Mouse (Mus musculus) layer of hippocampus, postnatal 14 days (tissue): ENCODE measurements around the gene Krt82. TPM values are rescaled to one million over a fixed set of nuclear protein-coding genes. Genes with fewer than 3 reads are reported as not detected.

Experiments
- DNase-seq, 2 experiments: peaks; one replicate each; pipeline ENCODE4 v3.0.0; 2021 to 2022; ENCODE audit warnings: low spot score in 2 of 2, mixed read lengths in 1 of 2
- long read RNA-seq, 2 experiments: library from polyadenylated mRNA; stranded (forward); transcript quantifications; one replicate each; pipeline ENCODE4 v2.0.0; 2021
- total RNA-seq, 2 experiments: library from RNA; stranded (reverse); gene quantifications; 2 replicates each; pipeline ENCODE4 v1.2.3; 2021

Krt82 gene
- total RNA-seq = not detected
- long read RNA-seq, experiment 1 = 0 reads
- long read RNA-seq, experiment 2 = 0 reads

- DNase-seq = no peak
These were observed at the start of gene Krt82 for GRCm38 (mm10) chr15:101550567-101550966. TSS of gene Krt82 (minus strand) at chr15:101550667.

GRCm38 (mm10) chr15:101599123-101599522 lies 48.7 kb upstream of the Krt82 start:
- DNase-seq = no peak

GRCm38 (mm10) chr15:101588216-101588615 lies 37.7 kb upstream of the Krt82 start:
- no peak for DNase-seq

GRCm38 (mm10) chr15:101584456-101584855 lies 34.0 kb upstream of the Krt82 start:
- DNase-seq = no peak

- no peak for DNase-seq
These were observed 32.9 kb upstream of the Krt82 start for GRCm38 (mm10) chr15:101583211-101583965.

- no peak for DNase-seq
These were observed 31.2 kb upstream of the Krt82 start for GRCm38 (mm10) chr15:101581701-101582100.

- DNase-seq = no peak
These were observed 25.0 kb upstream of the Krt82 start for GRCm38 (mm10) chr15:101575506-101575905.

- no peak for DNase-seq
These were observed 23.4 kb upstream of the Krt82 start, which contains the start of gene Krt75 for GRCm38 (mm10) chr15:101573796-101574345. TSS of gene Krt75 (minus strand) at chr15:101573904.

GRCm38 (mm10) chr15:101567780-101568179 lies 17.3 kb upstream of the Krt82 start:
- DNase-seq = no peak

GRCm38 (mm10) chr15:101562850-101563249 lies 12.4 kb upstream of the Krt82 start, which contains the start of gene Krt90:
TSS of gene Krt90 (minus strand) at chr15:101562950.
- DNase-seq = no peak

GRCm38 (mm10) chr15:101558034-101558646 lies 7.7 kb upstream of the Krt82 start:
- peak in 1 of 2 experiments; percentile 50 for DNase-seq

GRCm38 (mm10) chr15:101553169-101553568 lies 2.7 kb upstream of the Krt82 start:
- no peak for DNase-seq

- peak in 1 of 2 experiments; percentile 22 for DNase-seq
These were observed 1.7 kb upstream of the Krt82 start for GRCm38 (mm10) chr15:101552188-101552587.

- no peak for DNase-seq
These were observed 6.0 kb downstream of the Krt82 start for GRCm38 (mm10) chr15:101544478-101544877.

GRCm38 (mm10) chr15:101542543-101542942 lies 7.9 kb downstream of the Krt82 start:
- DNase-seq = no peak

GRCm38 (mm10) chr15:101538580-101538900 lies 11.9 kb downstream of the Krt82 start:
- DNase-seq = no peak

- DNase-seq = no peak
These were observed 12.4 kb downstream of the Krt82 start for GRCm38 (mm10) chr15:101537864-101538579.

GRCm38 (mm10) chr15:101536054-101536850 lies 14.2 kb downstream of the Krt82 start:
- DNase-seq = no peak

GRCm38 (mm10) chr15:101532720-101533119 lies 17.7 kb downstream of the Krt82 start, which contains the start of gene Krt84:
TSS of gene Krt84 (minus strand) at chr15:101532820.
- DNase-seq = no peak

- no peak for DNase-seq
These were observed 27.8 kb downstream of the Krt82 start for GRCm38 (mm10) chr15:101522556-101523232.
